Mouse (Mus musculus) forebrain, embryonic 10.5 days (tissue): Measurements from ENCODE around the gene Siglecg. TPM values are rescaled to one million over a fixed set of nuclear protein-coding genes. Genes with fewer than 3 reads are reported as not detected.

Experiments
- DNase-seq: peaks from one replicate; pipeline ENCODE4 v3.0.0-alpha.2; 2017; ENCODE audit warnings: low spot score; ENCODE audit errors: extremely low spot score
- H3K27ac ChIP-seq: fragments of 300-500 bp; sonication (generic); 2 replicates; pipeline ENCODE4 v1.5.1; 2016; ENCODE audit warnings: mild to moderate bottlenecking
- H3K27me3 ChIP-seq: fragments of 300-500 bp; sonication (generic); 2 replicates; pipeline ENCODE4 v1.6.1; 2016; ENCODE audit warnings: mild to moderate bottlenecking; ENCODE audit not compliant: poor library complexity, severe bottlenecking
- H3K36me3 ChIP-seq: fragments of 300-500 bp; sonication (generic); replicated peaks from 2 replicates; pipeline ENCODE4 v1.6.1; 2016; ENCODE audit warnings: mild to moderate bottlenecking, moderate library complexity
- H3K4me1 ChIP-seq: fragments of 300-500 bp; sonication (generic); 2 replicates; pipeline ENCODE4 v1.6.1; 2016
- H3K4me3 ChIP-seq: fragments of 300-500 bp; sonication (generic); 2 replicates; pipeline ENCODE4 v1.5.1; 2016; ENCODE audit warnings: mild to moderate bottlenecking, moderate library complexity
- H3K9me3 ChIP-seq: fragments of 300-500 bp; sonication (generic); 2 replicates; pipeline ENCODE4 v1.6.1; 2016; ENCODE audit warnings: mild to moderate bottlenecking, moderate library complexity
- WGBS: fragments of 180-500 bp; shearing (Covaris S2); methylation state at CpG from one replicate; pipeline ENCODE4 v1.1.7; 2016; 5-methylcytosine and 5-hydroxymethylcytosine counted together
- polyA plus RNA-seq: library from polyadenylated mRNA; unstranded; fragments of >200 nt; fragmentation: Nextera tagmentation; extraction: Ambion mirVana; gene quantifications from 2 replicates; pipeline ENCODE4 v1.2.1, GENCODE M21; 2016

Gene Siglecg
- polyA plus RNA-seq, 1 experiment from 2014 or later: 0.15 TPM

GRCm38 (mm10) chr7:43447801-43448200 lies 39.8 kb downstream of the Siglecg start:
- 86% methylated on average over 4 of the region's 4 CpGs for whole genome bisulfite sequencing
- Histone ChIP-seq H3K4me3 (no peak overlapping the region), H3K27ac (no peak overlapping the region), H3K27me3 (no peaks in the 10 kb centered on the region), H3K4me1 (peaks cover 16% of the 10 kb centered on the region), H3K9me3 (no peaks in the 10 kb centered on the region), H3K36me3 (peaks cover 13% of the 10 kb centered on the region)
- DNase-seq: no peak

GRCm38 (mm10) chr7:43448246-43448645 lies 40.2 kb downstream of the Siglecg start:
- 84% methylated on average over 2 of the region's 3 CpGs for WGBS
- no peak for DNase-seq
- H3K36me3 ChIP-seq: peaks cover 17% of the 10 kb centered on the region
- no peaks in the 10 kb centered on the region for H3K27me3 ChIP-seq
- H3K27ac ChIP-seq: no peak overlapping the region
- no peaks in the 10 kb centered on the region for H3K9me3 ChIP-seq
- no peak overlapping the region for H3K4me3 ChIP-seq
- peaks cover 11% of the 10 kb centered on the region for H3K4me1 ChIP-seq

GRCm38 (mm10) chr7:43449811-43450210 lies 41.8 kb downstream of the Siglecg start:
- WGBS: 96% methylated on average over 2 of the region's 2 CpGs
- no peak overlapping the region for H3K4me3 ChIP-seq

GRCm38 (mm10) chr7:43451726-43452125 lies 43.7 kb downstream of the Siglecg start:
- H3K4me3 ChIP-seq: no peak overlapping the region
- no peaks in the 10 kb centered on the region for H3K27me3 ChIP-seq
- no peaks in the 10 kb centered on the region for H3K4me1 ChIP-seq
- WGBS: 94% methylated on average over 11 of the region's 11 CpGs
- DNase-seq: no peak
- H3K27ac ChIP-seq: no peak overlapping the region
- H3K9me3 ChIP-seq: no peaks in the 10 kb centered on the region
- H3K36me3 ChIP-seq: peaks cover 52% of the 10 kb centered on the region

More at GRCm38 (mm10) chr7:43449811-43450210, 41.8 kb downstream of the Siglecg start:
- Histone ChIP-seq H3K4me1 (peaks cover 4% of the 10 kb centered on the region), H3K27ac (no peak overlapping the region), H3K9me3 (no peaks in the 10 kb centered on the region), H3K36me3 (peaks cover 33% of the 10 kb centered on the region), H3K27me3 (no peaks in the 10 kb centered on the region)
- DNase-seq: no peak

- 36% methylated on average over 4 of the region's 4 CpGs for WGBS
- Histone ChIP-seq H3K4me3 (no peak overlapping the region), H3K36me3 (peaks cover 61% of the 10 kb centered on the region), H3K27me3 (no peaks in the 10 kb centered on the region), H3K27ac (no peak overlapping the region), H3K9me3 (no peaks in the 10 kb centered on the region), H3K4me1 (no peaks in the 10 kb centered on the region)
- DNase-seq: no peak
Measured at GRCm38 (mm10) chr7:43452609-43453008, 44.6 kb downstream of the Siglecg start.

- H3K36me3 ChIP-seq: peaks cover 66% of the 10 kb centered on the region
- no peak overlapping the region for H3K27ac ChIP-seq
- H3K4me1 ChIP-seq: no peaks in the 10 kb centered on the region
- WGBS: 96% methylated on average over 14 of the region's 14 CpGs
- DNase-seq: no peak
- H3K27me3 ChIP-seq: no peaks in the 10 kb centered on the region
- H3K9me3 ChIP-seq: no peaks in the 10 kb centered on the region
- no peak overlapping the region for H3K4me3 ChIP-seq
Measured at GRCm38 (mm10) chr7:43453599-43454355, 45.8 kb downstream of the Siglecg start.

- Histone ChIP-seq H3K4me3 (no peak overlapping the region), H3K27ac (no peak overlapping the region), H3K4me1 (no peaks in the 10 kb centered on the region), H3K9me3 (no peaks in the 10 kb centered on the region), H3K36me3 (peaks cover 66% of the 10 kb centered on the region), H3K27me3 (no peaks in the 10 kb centered on the region)
- DNase-seq: no peak
- 93% methylated on average over 6 of the region's 6 CpGs for WGBS
Measured at GRCm38 (mm10) chr7:43454371-43454770, 46.4 kb downstream of the Siglecg start.

- DNase-seq: no peak
- H3K27ac ChIP-seq: no peak within 1 kb of the TSS
- peaks cover 19% of the 10 kb centered on the region for H3K4me1 ChIP-seq
- H3K27me3 ChIP-seq: peaks cover 49% of the 10 kb centered on the region
- H3K36me3 ChIP-seq: peaks cover 2% of the 10 kb centered on the region
- WGBS: 69% methylated on average over 4 of the region's 4 CpGs
- no peaks in the 10 kb centered on the region for H3K9me3 ChIP-seq
- no peak within 1 kb of the TSS for H3K4me3 ChIP-seq
Measured at GRCm38 (mm10) chr7:43462851-43463250, 54.8 kb downstream of the Siglecg start, which contains the start of gene Vsig10l. Vsig10l (plus strand) TSS chr7:43463151.

- DNase-seq: no peak
- WGBS: 90% methylated on average over 7 of the region's 7 CpGs
- H3K27me3 ChIP-seq: peaks cover 49% of the 10 kb centered on the region
Measured at GRCm38 (mm10) chr7:43463976-43464375, 56.0 kb downstream of the Siglecg start.

GRCm38 (mm10) chr7:43464864-43465343 lies 56.9 kb downstream of the Siglecg start:
- Histone ChIP-seq H3K27me3 (peaks cover 49% of the 10 kb centered on the region), H3K36me3 (no peaks in the 10 kb centered on the region), H3K9me3 (no peaks in the 10 kb centered on the region), H3K4me3 (peak overlapping the region; percentile 59), H3K4me1 (peaks cover 19% of the 10 kb centered on the region), H3K27ac (peak overlapping the region; percentile 62; the same call in 1 of the 2 replicates)
- peak; percentile 22 for DNase-seq
- 8% methylated on average over 35 of the region's 35 CpGs for WGBS

More at GRCm38 (mm10) chr7:43463976-43464375, 56.0 kb downstream of the Siglecg start:
- Histone ChIP-seq H3K4me3 (no peak overlapping the region), H3K9me3 (no peaks in the 10 kb centered on the region), H3K27ac (no peak overlapping the region), H3K4me1 (peaks cover 19% of the 10 kb centered on the region), H3K36me3 (no peaks in the 10 kb centered on the region)

GRCm38 (mm10) chr7:43465344-43466098 lies 57.5 kb downstream of the Siglecg start:
- WGBS: under 1% methylated on average over 33 of the region's 33 CpGs
- Histone ChIP-seq H3K27me3 (peaks cover 49% of the 10 kb centered on the region), H3K9me3 (no peaks in the 10 kb centered on the region), H3K4me3 (peak overlapping the region; percentile 59), H3K27ac (peak overlapping the region; percentile 62; the same call in 1 of the 2 replicates), H3K4me1 (peaks cover 19% of the 10 kb centered on the region), H3K36me3 (no peaks in the 10 kb centered on the region)
- DNase-seq: peak; percentile 85

- Histone ChIP-seq H3K4me1 (peaks cover 19% of the 10 kb centered on the region), H3K27ac (peak overlapping the region; percentile 36; the same call in 1 of the 2 replicates), H3K27me3 (peaks cover 49% of the 10 kb centered on the region), H3K9me3 (no peaks in the 10 kb centered on the region), H3K4me3 (peak overlapping the region; percentile 59), H3K36me3 (no peaks in the 10 kb centered on the region)
- DNase-seq: peak; percentile 79
- WGBS: 1% methylated on average over 33 of the region's 33 CpGs
Measured at GRCm38 (mm10) chr7:43466099-43466694, 58.2 kb downstream of the Siglecg start.
